ENCODE assay signal across 9 mouse cellular contexts in the genomic region with DNA sequence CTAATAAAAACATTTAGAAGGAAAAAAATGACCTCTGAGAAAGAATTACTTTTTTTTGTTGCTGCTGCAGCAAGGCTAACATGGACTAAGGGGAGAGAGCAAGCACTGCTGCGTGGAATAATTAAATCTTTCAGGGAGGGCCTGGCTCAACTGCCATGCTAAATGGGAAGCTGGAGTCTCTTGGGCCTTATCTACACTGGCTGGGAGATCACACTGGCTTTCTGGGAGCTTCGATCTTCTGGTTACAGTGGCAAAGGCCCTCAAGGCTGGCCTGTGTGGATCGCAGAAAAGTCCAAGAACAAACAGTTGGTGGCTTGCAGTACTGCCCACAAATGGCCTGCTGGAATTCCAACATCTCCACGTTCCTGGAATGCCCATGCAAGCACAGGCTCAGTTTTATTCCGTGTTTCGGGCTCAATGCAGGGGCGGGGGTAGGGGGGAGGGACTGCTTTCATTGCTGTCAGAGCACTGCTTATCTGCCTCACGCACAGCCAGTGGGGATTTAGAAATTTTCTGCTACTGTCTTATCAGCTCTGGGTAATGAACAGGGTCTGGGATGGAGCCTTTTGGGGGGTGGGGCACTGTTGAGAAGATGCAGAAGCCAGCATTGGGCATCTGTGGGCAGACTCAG.
DNase-seq lines count a peak whose midpoint lies in the region; ATAC-seq lines count a peak whose summit lies in the region.
"Had no signal": no experiment of that assay in that cellular context is flagged by ENCODE, and none has a peak within 500 bp of the region (broad histone marks: within the 10 kb centered on the region; RNA-seq: fewer than 3 reads in every experiment).

No protein-coding gene starts in this region.

- no peak overlapping the region for H3K4me2 ChIP-seq in limb, embryonic 12.5 days
- H3K4me2 ChIP-seq in forebrain, embryonic 11.5 days (ENCODE audit: low read depth, low read length, severe bottlenecking): no peak overlapping the region
- H3K4me2 ChIP-seq in limb, embryonic 13.5 days (replicated peaks): no peak overlapping the region
- H3K4me2 ChIP-seq in neural tube, embryonic 13.5 days: no peak overlapping the region

- peak overlapping the region; percentile 36 for H3K27ac ChIP-seq in limb, embryonic 12.5 days
- no peak overlapping the region; the same call in 1 of the 2 replicates for H3K27ac ChIP-seq in limb, embryonic 10.5 days
- peak overlapping the region; percentile 33; the same call in 1 of the 2 replicates for H3K27ac ChIP-seq in forebrain, embryonic 11.5 days (ENCODE audit: low read depth, low read length)
- H3K27ac ChIP-seq in limb, embryonic 13.5 days: no peak overlapping the region; the same call in 1 of the 2 replicates
- H3K27ac ChIP-seq in neural tube, embryonic 13.5 days (replicated peaks): peak overlapping the region; percentile 94

- no peak overlapping the region for H3K4me3 ChIP-seq in limb, embryonic 12.5 days (replicated peaks)
- H3K4me3 ChIP-seq in limb, embryonic 10.5 days: no peak overlapping the region
- H3K4me3 ChIP-seq in forebrain, embryonic 11.5 days (ENCODE audit: low read depth, low read length): no peak overlapping the region
- no peak overlapping the region for H3K4me3 ChIP-seq in limb, embryonic 13.5 days
- no peak overlapping the region for H3K4me3 ChIP-seq in neural tube, embryonic 13.5 days

- no peaks in the 10 kb centered on the region for H3K27me3 ChIP-seq in limb, embryonic 12.5 days
- no peaks in the 10 kb centered on the region for H3K27me3 ChIP-seq in limb, embryonic 10.5 days (ENCODE audit: low read depth, poor library complexity, severe bottlenecking)
- no peaks in the 10 kb centered on the region for H3K27me3 ChIP-seq in forebrain, embryonic 11.5 days (ENCODE audit: control insufficient read depth, insufficient read depth, low read length)
- no peaks in the 10 kb centered on the region for H3K27me3 ChIP-seq in limb, embryonic 13.5 days
- H3K27me3 ChIP-seq in neural tube, embryonic 13.5 days: no peaks in the 10 kb centered on the region

- H3K4me1 ChIP-seq in limb, embryonic 12.5 days (replicated peaks): peaks cover 64% of the 10 kb centered on the region
- peaks cover 59% of the 10 kb centered on the region for H3K4me1 ChIP-seq in limb, embryonic 10.5 days
- H3K4me1 ChIP-seq in forebrain, embryonic 11.5 days (replicated peaks; ENCODE audit: control insufficient read depth, insufficient read depth, low read length): peaks cover 51% of the 10 kb centered on the region
- H3K4me1 ChIP-seq in limb, embryonic 13.5 days: peaks cover 66% of the 10 kb centered on the region
- peaks cover 86% of the 10 kb centered on the region for H3K4me1 ChIP-seq in neural tube, embryonic 13.5 days (replicated peaks)

- no peak for DNase-seq in limb, embryonic 10.5 days (ENCODE audit: low spot score)
- no peak for DNase-seq in forebrain, embryonic 11.5 days (ENCODE audit: low spot score)
- DNase-seq in spleen, postnatal 36 days (ENCODE audit: low spot score in 2 of 2): no peak
- DNase-seq in cerebellum, postnatal 36 days: no peak
- DNase-seq in adrenal gland, postnatal 14 days: no peak
- DNase-seq: right cerebral cortex, postnatal 25 days had no signal

- no peak overlapping the region for H3K9ac ChIP-seq in limb, embryonic 12.5 days (replicated peaks)
- peak overlapping the region; percentile 33; the same call in 1 of the 2 replicates for H3K9ac ChIP-seq in forebrain, embryonic 11.5 days (ENCODE audit: low read length)
- 0 out of 2 replicates have a peak overlapping the region, but pooled peaks have one; percentile 35 for H3K9ac ChIP-seq in limb, embryonic 13.5 days
- H3K9ac ChIP-seq in neural tube, embryonic 13.5 days: peak overlapping the region; percentile 52

- no peaks in the 10 kb centered on the region for H3K9me3 ChIP-seq in limb, embryonic 12.5 days
- H3K9me3 ChIP-seq in limb, embryonic 10.5 days (replicated peaks): no peaks in the 10 kb centered on the region
- no peaks in the 10 kb centered on the region for H3K9me3 ChIP-seq in forebrain, embryonic 11.5 days (ENCODE audit: control insufficient read depth, low read length)
- no peaks in the 10 kb centered on the region for H3K9me3 ChIP-seq in limb, embryonic 13.5 days
- no peaks in the 10 kb centered on the region for H3K9me3 ChIP-seq in neural tube, embryonic 13.5 days

- no peak for ATAC-seq in limb, embryonic 12.5 days (ENCODE audit: insufficient number of reproducible peaks, insufficient read depth, low FRiP score, low TSS enrichment, low read depth)
- no peak; the same call in 1 of the 2 replicates for ATAC-seq in forebrain, embryonic 11.5 days (replicated peaks; ENCODE audit: low FRiP score)
- peak; percentile 18; the same call in 1 of the 2 replicates for ATAC-seq in limb, embryonic 13.5 days (ENCODE audit: low FRiP score, low read depth)
- no peak for ATAC-seq in neural tube, embryonic 13.5 days (ENCODE audit: low read depth)

- no peaks in the 10 kb centered on the region for H3K36me3 ChIP-seq in limb, embryonic 12.5 days
- H3K36me3 ChIP-seq in limb, embryonic 10.5 days: no peaks in the 10 kb centered on the region
- no peaks in the 10 kb centered on the region for H3K36me3 ChIP-seq in forebrain, embryonic 11.5 days (ENCODE audit: control insufficient read depth, insufficient read depth, low read length)
- no peaks in the 10 kb centered on the region for H3K36me3 ChIP-seq in limb, embryonic 13.5 days
- H3K36me3 ChIP-seq in neural tube, embryonic 13.5 days: no peaks in the 10 kb centered on the region

- WGBS in limb, embryonic 12.5 days: 44% methylated on average over 8 of the region's 8 CpGs
- 48% methylated on average over 8 of the region's 8 CpGs for WGBS in limb, embryonic 10.5 days
- WGBS in forebrain, embryonic 11.5 days: 32% methylated on average over 8 of the region's 8 CpGs
- 42% methylated on average over 8 of the region's 8 CpGs for WGBS in limb, embryonic 13.5 days
- 24% methylated on average over 8 of the region's 8 CpGs for WGBS in neural tube, embryonic 13.5 days

Comparison
In these comparisons a context has a peak if more than half of its experiments do, and no peak if none do; other contexts are left out.
1. H3K27ac ChIP-seq: peak in limb, embryonic 12.5 days (single experiment), forebrain, embryonic 11.5 days (single experiment) and neural tube, embryonic 13.5 days (single experiment); none in limb, embryonic 10.5 days (single experiment) and limb, embryonic 13.5 days (single experiment).